Mouse (Mus musculus) forebrain, embryonic 11.5 days (tissue): ENCODE data around the gene Hepacam2. TPM values are rescaled to one million over a fixed set of nuclear protein-coding genes. Genes with fewer than 3 reads are reported as not detected.
"Not testable (repeated sequence)": the region's sequence is repeated elsewhere in the genome, so short reads cannot be mapped to it uniquely, and the experiment has no call there.

Experiments used
- ATAC-seq: fragments of 200-750 bp; cut with Nextera tagmentation; replicated peaks from 2 replicates; pipeline ENCODE4 v1.8.0; 2017; ENCODE audit warnings: moderate TSS enrichment; ENCODE audit not compliant: low FRiP score
- DNase-seq: peaks from one replicate; pipeline ENCODE4 v3.0.0-alpha.2; 2017; ENCODE audit warnings: low spot score
- H3K27ac ChIP-seq: fragments of 300-500 bp; sonication (generic); 2 replicates; pipeline ENCODE4 v1.5.1; 2014; ENCODE audit warnings: low read depth, low read length
- H3K27me3 ChIP-seq: fragments of 300-500 bp; sonication (generic); 2 replicates; pipeline ENCODE4 v1.6.1; 2014; ENCODE audit warnings: mild to moderate bottlenecking, low read length, mixed read lengths; ENCODE audit not compliant: control insufficient read depth, insufficient read depth
- H3K36me3 ChIP-seq: fragments of 300-500 bp; sonication (generic); 2 replicates; pipeline ENCODE4 v1.6.1; 2014; ENCODE audit warnings: mild to moderate bottlenecking, low read length, moderate library complexity, mixed read lengths; ENCODE audit not compliant: control insufficient read depth, insufficient read depth
- H3K4me1 ChIP-seq: fragments of 300-500 bp; sonication (generic); replicated peaks from 2 replicates; pipeline ENCODE4 v1.6.1; 2014; ENCODE audit warnings: low read length, mixed read lengths; ENCODE audit not compliant: control insufficient read depth, insufficient read depth
- H3K4me2 ChIP-seq: fragments of 300-500 bp; sonication (generic); 2 replicates; pipeline ENCODE4 v1.6.1; 2014; ENCODE audit warnings: low read depth, mild to moderate bottlenecking, low read length, moderate library complexity, mixed read lengths; ENCODE audit not compliant: severe bottlenecking
- H3K4me3 ChIP-seq: fragments of 300-500 bp; sonication (generic); 2 replicates; pipeline ENCODE4 v1.5.1; 2014; ENCODE audit warnings: low read depth, low read length
- H3K9ac ChIP-seq: fragments of 300-500 bp; sonication (generic); 2 replicates; pipeline ENCODE4 v1.6.1; 2014; ENCODE audit warnings: low read length
- H3K9me3 ChIP-seq: fragments of 300-500 bp; sonication (generic); 2 replicates; pipeline ENCODE4 v1.6.1; 2016; ENCODE audit warnings: low read length, mixed read lengths; ENCODE audit not compliant: control insufficient read depth
- WGBS: fragments of 180-500 bp; shearing (Covaris S2); extraction: QIAGEN DNeasy Blood & Tissue Kit; methylation state at CpG from one replicate; pipeline ENCODE4 v1.1.7; 2014; 5-methylcytosine and 5-hydroxymethylcytosine counted together
- polyA plus RNA-seq: library from polyadenylated mRNA; unstranded; fragments of >200 nt; fragmentation: Nextera tagmentation; extraction: Ambion mirVana; gene quantifications from 2 replicates; pipeline ENCODE4 v1.2.1, GENCODE M21; 2014

Gene Hepacam2
- polyA plus RNA-seq, 1 experiment from 2014 or later: 1.2 TPM

GRCm38 (mm10) chr6:3511116-3511515 is 13.0 kb upstream of the Hepacam2 start:
- no peak for DNase-seq
- Histone ChIP-seq H3K4me3 (no peak overlapping the region), H3K4me2 (peak overlapping the region; percentile 37; the same call in 1 of the 2 replicates), H3K9ac (no peak overlapping the region), H3K36me3 (no peaks in the 10 kb centered on the region), H3K27me3 (no peaks in the 10 kb centered on the region), H3K27ac (peak overlapping the region; percentile 82; the same call in 1 of the 2 replicates), H3K4me1 (peaks cover 5% of the 10 kb centered on the region; the same call in 1 of the 2 replicates), H3K9me3 (no peaks in the 10 kb centered on the region)
- WGBS: 64% methylated on average over 10 of the region's 10 CpGs
- ATAC-seq: no peak

GRCm38 (mm10) chr6:3509782-3510181 is 11.7 kb upstream of the Hepacam2 start:
- 0 out of 2 replicates have a peak, but pooled peaks have one; percentile 14 for ATAC-seq
- Histone ChIP-seq H3K27ac (no peak overlapping the region), H3K9ac (no peak overlapping the region), H3K36me3 (no peaks in the 10 kb centered on the region), H3K4me3 (no peak overlapping the region), H3K4me2 (no peak overlapping the region), H3K4me1 (peaks cover 5% of the 10 kb centered on the region; the same call in 1 of the 2 replicates), H3K27me3 (no peaks in the 10 kb centered on the region), H3K9me3 (no peaks in the 10 kb centered on the region)
- WGBS: 41% methylated on average over 2 of the region's 2 CpGs
- DNase-seq: no peak

- not testable (repeated sequence) for H3K9ac ChIP-seq, H3K27me3 ChIP-seq, H3K4me3 ChIP-seq, ATAC-seq, H3K4me1 ChIP-seq, H3K27ac ChIP-seq, H3K4me2 ChIP-seq, H3K9me3 ChIP-seq, H3K36me3 ChIP-seq, DNase-seq
- 97% methylated on average over 2 of the region's 2 CpGs for WGBS
These were observed 10.1 kb upstream of the Hepacam2 start for GRCm38 (mm10) chr6:3508151-3508550.

GRCm38 (mm10) chr6:3507078-3507477 is 9.0 kb upstream of the Hepacam2 start:
- Histone ChIP-seq H3K27me3 (no peaks in the 10 kb centered on the region), H3K4me2 (no peak overlapping the region), H3K36me3 (no peaks in the 10 kb centered on the region), H3K9ac (no peak overlapping the region), H3K27ac (no peak overlapping the region), H3K4me1 (no peaks in the 10 kb centered on the region; the same call in 1 of the 2 replicates), H3K9me3 (no peaks in the 10 kb centered on the region), H3K4me3 (no peak overlapping the region)
- no peak for DNase-seq
- 87% methylated on average over 4 of the region's 4 CpGs for WGBS
- no peak for ATAC-seq

- DNase-seq (no peak), ATAC-seq (no peak)
- WGBS: 83% methylated on average over 5 of the region's 5 CpGs
These were observed 7.2 kb upstream of the Hepacam2 start for GRCm38 (mm10) chr6:3505289-3505688.

GRCm38 (mm10) chr6:3500286-3500685 is 2.2 kb upstream of the Hepacam2 start:
- Histone ChIP-seq H3K4me3 (no peak overlapping the region), H3K9me3 (no peaks in the 10 kb centered on the region), H3K36me3 (no peaks in the 10 kb centered on the region), H3K9ac (no peak overlapping the region), H3K27ac (no peak overlapping the region), H3K4me1 (no peaks in the 10 kb centered on the region), H3K27me3 (no peaks in the 10 kb centered on the region), H3K4me2 (no peak overlapping the region)
- DNase-seq (no peak), ATAC-seq (no peak)
- WGBS: 93% methylated on average over 3 of the region's 3 CpGs

More at GRCm38 (mm10) chr6:3505289-3505688, 7.2 kb upstream of the Hepacam2 start:
- Histone ChIP-seq H3K27me3 (no peaks in the 10 kb centered on the region), H3K4me1 (no peaks in the 10 kb centered on the region), H3K36me3 (no peaks in the 10 kb centered on the region), H3K27ac (no peak overlapping the region), H3K4me3 (no peak overlapping the region), H3K4me2 (no peak overlapping the region), H3K9me3 (no peaks in the 10 kb centered on the region), H3K9ac (no peak overlapping the region)

- Histone ChIP-seq H3K27ac (no peak overlapping the region), H3K9me3 (no peaks in the 10 kb centered on the region), H3K27me3 (no peaks in the 10 kb centered on the region), H3K4me1 (no peaks in the 10 kb centered on the region), H3K36me3 (no peaks in the 10 kb centered on the region), H3K4me2 (no peak overlapping the region), H3K9ac (no peak overlapping the region), H3K4me3 (no peak overlapping the region)
- DNase-seq (no peak), ATAC-seq (no peak)
- 13% methylated on average over 2 of the region's 2 CpGs for WGBS
These were observed 1.9 kb downstream of the Hepacam2 start for GRCm38 (mm10) chr6:3496210-3496609.

- Histone ChIP-seq H3K4me1 (no peaks in the 10 kb centered on the region), H3K36me3 (no peaks in the 10 kb centered on the region), H3K4me2 (no peak overlapping the region), H3K4me3 (no peak overlapping the region), H3K27me3 (no peaks in the 10 kb centered on the region), H3K27ac (no peak overlapping the region), H3K9me3 (no peaks in the 10 kb centered on the region), H3K9ac (no peak overlapping the region)
- DNase-seq (no peak), ATAC-seq (no peak)
- 79% methylated on average over 5 of the region's 5 CpGs for WGBS
These were observed 3.8 kb downstream of the Hepacam2 start for GRCm38 (mm10) chr6:3494285-3494684.

- Histone ChIP-seq H3K27ac (no peak overlapping the region), H3K36me3 (no peaks in the 10 kb centered on the region), H3K4me1 (no peaks in the 10 kb centered on the region), H3K27me3 (no peaks in the 10 kb centered on the region), H3K4me3 (no peak overlapping the region), H3K9ac (no peak overlapping the region), H3K9me3 (no peaks in the 10 kb centered on the region), H3K4me2 (no peak overlapping the region)
- 82% methylated on average over 1 of the region's 1 CpGs for WGBS
- ATAC-seq (no peak), DNase-seq (no peak)
These were observed 10.7 kb downstream of the Hepacam2 start for GRCm38 (mm10) chr6:3487355-3487754.
